Mouse (Mus musculus) heart, postnatal 0 days (tissue): ENCODE measurements around the gene Tspear.

ENCODE experiments used
- CTCF ChIP-seq: IDR thresholded peaks from 2 replicates; pipeline ENCODE4 v1.5.1; 2016; ENCODE audit warnings: antibody characterized with exemption, control low read depth, low read depth
- EP300 ChIP-seq: IDR thresholded peaks from 2 replicates; pipeline ENCODE4 v1.6.1; 2016; ENCODE audit warnings: antibody characterized with exemption, low read depth

DNA sequence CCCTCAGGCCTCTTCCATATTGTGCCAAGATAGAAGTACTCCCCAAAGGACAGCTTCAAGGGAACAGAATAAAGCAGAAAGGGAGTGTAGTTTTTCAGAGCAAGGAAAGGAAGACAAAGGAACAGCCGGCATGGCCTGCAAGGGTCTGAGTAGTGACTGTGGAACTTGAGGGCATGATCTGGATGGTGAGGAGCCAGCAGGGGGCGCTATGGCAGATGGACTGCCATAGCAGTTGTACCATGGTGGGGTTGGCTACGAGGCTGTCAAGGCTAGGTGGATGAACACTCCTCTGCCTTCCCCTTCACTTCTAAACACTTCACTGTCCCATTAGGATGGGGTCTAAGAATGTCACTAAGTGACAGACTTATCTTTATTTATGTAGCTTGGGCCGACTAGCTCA lies 42.9 kb downstream of the Tspear start:
- TF ChIP-seq CTCF (no peak; the same call in 1 of the 2 replicates), EP300 (no peak)
